Mouse (Mus musculus) heart, adult 2 months (tissue): ENCODE measurements around the gene Gm20517. TPM values are rescaled to one million over a fixed set of nuclear protein-coding genes. Genes with fewer than 3 reads are reported as not detected.

Experiments used
- DNase-seq, 2 experiments: peaks; one replicate each; pipeline ENCODE4 v3.0.0; 2021
- H3K27ac ChIP-seq: fragments of 200-600 bp; 2 replicates; pipeline ENCODE4 v1.8.1; 2022
- H3K27me3 ChIP-seq: fragments of 200-500 bp; 2 replicates; pipeline ENCODE4 v1.6.1; 2012; ENCODE audit warnings: mild to moderate bottlenecking, low read length, inconsistent platforms, mixed read lengths; ENCODE audit not compliant: control insufficient read depth, insufficient read depth
- H3K36me3 ChIP-seq: fragments of 200-500 bp; 2 replicates; pipeline ENCODE4 v1.6.1; 2012; ENCODE audit warnings: low read length, inconsistent platforms; ENCODE audit not compliant: control insufficient read depth, insufficient read depth
- H3K4me1 ChIP-seq: fragments of 200-500 bp; 2 replicates; pipeline ENCODE4 v1.6.1; 2011; ENCODE audit warnings: low read length; ENCODE audit not compliant: control insufficient read depth, insufficient read depth
- H3K4me3 ChIP-seq: fragments of 200-600 bp; 2 replicates; pipeline ENCODE4 v1.8.1; 2022
- H3K79me2 ChIP-seq: fragments of 200-500 bp; replicated peaks from 2 replicates; pipeline ENCODE4 v1.6.1; 2012; ENCODE audit warnings: mild to moderate bottlenecking, inconsistent platforms, low read length, moderate library complexity, mixed read lengths; ENCODE audit not compliant: control insufficient read depth, insufficient read depth
- H3K9ac ChIP-seq: fragments of 200-500 bp; 2 replicates; pipeline ENCODE4 v1.6.1; 2012; ENCODE audit warnings: low read depth, mild to moderate bottlenecking, control low read depth, inconsistent platforms, low read length, mixed read lengths
- CTCF ChIP-seq: fragments of 200-600 bp; IDR thresholded peaks from 2 replicates; pipeline ENCODE4 v1.8.1; 2022; ENCODE audit warnings: antibody characterized with exemption, mild to moderate bottlenecking, moderate library complexity
- EP300 ChIP-seq: fragments of 200-500 bp; IDR thresholded peaks from 2 replicates; pipeline ENCODE4 v1.6.1; 2011; ENCODE audit warnings: low read depth, low read length, control low read depth; ENCODE audit not compliant: insufficient read depth
- POLR2A ChIP-seq: fragments of 200-500 bp; IDR thresholded peaks from 2 replicates; pipeline ENCODE4 v1.6.1; 2011; ENCODE audit warnings: mild to moderate bottlenecking, low read depth, low read length, control low read depth; ENCODE audit not compliant: insufficient read depth
- WGBS: fragments of 180-500 bp; shearing (Covaris S2); methylation state at CpG from one replicate; pipeline ENCODE4 v1.1.7; 2018; 5-methylcytosine and 5-hydroxymethylcytosine counted together
- intact Hi-C: fragments of 180-260 bp; cut with DNase I; formaldehyde crosslinking; loops from one replicate; pipeline ENCODE4 v1.15.1; 2025
- polyA plus RNA-seq: library from polyadenylated mRNA; depleted of rRNA; stranded (reverse); fragments of >200 nt; gene quantifications from 2 replicates; pipeline ENCODE4 v1.2.3, GENCODE M21; 2012
- total RNA-seq, 2 experiments: library from RNA; stranded (reverse); gene quantifications; 2 replicates each; pipeline ENCODE4 v1.2.3; 2021

The Gm20517 gene
- total and polyA plus RNA-seq, 3 experiments = 0.27 to 2.8 (median 2.8) TPM

GRCm38 (mm10) chr17:47703556-47703955 is 92.2 kb downstream of the Gm20517 start:
- H3K79me2 ChIP-seq = no peaks in the 10 kb centered on the region
- H3K27me3 ChIP-seq = no peaks in the 10 kb centered on the region
- H3K27ac ChIP-seq = no peak overlapping the region
- H3K36me3 ChIP-seq = no peaks in the 10 kb centered on the region
- H3K4me1 ChIP-seq = no peaks in the 10 kb centered on the region
- 68% methylated on average over 20 of the region's 20 CpGs for WGBS
- H3K4me3 ChIP-seq = no peak overlapping the region
- intact Hi-C loops = no loop called here
- no peak for DNase-seq
- H3K9ac ChIP-seq = no peak overlapping the region
- TF ChIP-seq CTCF (no peak), POLR2A (no peak), EP300 (no peak)

- TF ChIP-seq CTCF (peak; percentile 41), EP300 (no peak)
- Histone ChIP-seq H3K9ac (no peak overlapping the region), H3K27me3 (no peaks in the 10 kb centered on the region), H3K4me1 (no peaks in the 10 kb centered on the region), H3K36me3 (no peaks in the 10 kb centered on the region), H3K79me2 (no peaks in the 10 kb centered on the region), H3K4me3 (no peak overlapping the region), H3K27ac (no peak overlapping the region)
- intact Hi-C loops = no loop called here
- no peak for DNase-seq
- WGBS = 79% methylated on average over 4 of the region's 4 CpGs
Measured at GRCm38 (mm10) chr17:47704692-47705091, 93.3 kb downstream of the Gm20517 start.

DNA sequence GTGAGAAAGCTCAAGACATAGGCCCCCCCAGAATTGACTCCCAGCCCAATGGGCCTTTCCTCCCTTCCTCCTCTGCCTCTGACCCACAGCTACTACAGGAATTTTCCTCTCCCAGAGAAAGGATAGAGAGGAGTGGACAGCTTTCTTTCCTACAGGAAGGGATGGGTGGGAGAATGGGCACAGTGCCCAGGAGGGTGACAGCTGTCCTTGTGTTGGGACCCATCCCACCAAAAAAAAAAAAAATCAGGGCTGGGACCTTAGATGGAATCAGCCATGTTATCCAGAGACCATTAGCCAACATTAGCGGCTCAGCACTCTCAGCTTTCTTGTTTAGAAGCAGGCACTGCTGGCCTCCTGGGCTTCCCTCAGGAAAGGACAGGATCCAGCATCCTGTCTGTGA is 94.8 kb downstream of the Gm20517 start:
- Histone ChIP-seq H3K27ac (no peak overlapping the region), H3K36me3 (no peaks in the 10 kb centered on the region), H3K79me2 (no peaks in the 10 kb centered on the region), H3K9ac (no peak overlapping the region), H3K4me3 (no peak overlapping the region), H3K4me1 (no peaks in the 10 kb centered on the region), H3K27me3 (no peaks in the 10 kb centered on the region)
- DNase-seq = no peak
- WGBS = 32% methylated on average over 1 of the region's 1 CpGs
- TF ChIP-seq CTCF (no peak), EP300 (no peak), POLR2A (no peak)
- intact Hi-C loops = no loop called here

- H3K27ac ChIP-seq = no peak overlapping the region
- TF ChIP-seq POLR2A = no peak
- TF ChIP-seq EP300 = no peak
- TF ChIP-seq CTCF = no peak
- no peak for DNase-seq
- no peaks in the 10 kb centered on the region for H3K79me2 ChIP-seq
- H3K9ac ChIP-seq = no peak overlapping the region
- intact Hi-C loops = no loop called here
- H3K4me1 ChIP-seq = no peaks in the 10 kb centered on the region
- H3K36me3 ChIP-seq = no peaks in the 10 kb centered on the region
- WGBS = 80% methylated on average over 3 of the region's 3 CpGs
- no peak overlapping the region for H3K4me3 ChIP-seq
- H3K27me3 ChIP-seq = no peaks in the 10 kb centered on the region
Measured at GRCm38 (mm10) chr17:47707961-47708360, 96.6 kb downstream of the Gm20517 start.

DNA sequence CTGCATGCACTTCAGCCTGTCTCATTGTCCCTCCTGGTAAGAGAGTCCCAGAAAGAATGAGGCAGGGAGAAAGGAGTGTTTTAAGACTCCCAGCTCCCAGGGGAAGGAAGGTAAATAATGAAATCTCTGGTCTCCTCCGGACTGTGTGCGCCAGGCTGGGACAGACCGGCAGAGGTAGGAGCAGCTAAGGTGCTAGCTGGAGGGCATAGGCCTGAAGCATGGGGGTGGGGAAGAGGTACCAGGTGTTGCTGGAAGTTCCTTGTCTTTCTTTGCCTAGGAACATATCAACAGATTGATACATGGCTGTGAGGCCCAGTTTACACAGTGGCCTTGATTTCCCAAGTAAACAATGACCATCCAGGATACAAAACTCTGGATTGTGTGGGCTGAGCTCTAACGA is 97.6 kb downstream of the Gm20517 start:
- H3K4me3 ChIP-seq = no peak overlapping the region
- WGBS = 51% methylated on average over 4 of the region's 4 CpGs
- no peaks in the 10 kb centered on the region for H3K79me2 ChIP-seq
- no peak for DNase-seq
- no peak overlapping the region for H3K27ac ChIP-seq
- no peaks in the 10 kb centered on the region for H3K27me3 ChIP-seq
- H3K4me1 ChIP-seq = no peaks in the 10 kb centered on the region
- no peaks in the 10 kb centered on the region for H3K36me3 ChIP-seq
- H3K9ac ChIP-seq = no peak overlapping the region
- intact Hi-C loops = no loop called here
- no peak for TF ChIP-seq EP300
- no peak for TF ChIP-seq CTCF
- TF ChIP-seq POLR2A = no peak

DNA sequence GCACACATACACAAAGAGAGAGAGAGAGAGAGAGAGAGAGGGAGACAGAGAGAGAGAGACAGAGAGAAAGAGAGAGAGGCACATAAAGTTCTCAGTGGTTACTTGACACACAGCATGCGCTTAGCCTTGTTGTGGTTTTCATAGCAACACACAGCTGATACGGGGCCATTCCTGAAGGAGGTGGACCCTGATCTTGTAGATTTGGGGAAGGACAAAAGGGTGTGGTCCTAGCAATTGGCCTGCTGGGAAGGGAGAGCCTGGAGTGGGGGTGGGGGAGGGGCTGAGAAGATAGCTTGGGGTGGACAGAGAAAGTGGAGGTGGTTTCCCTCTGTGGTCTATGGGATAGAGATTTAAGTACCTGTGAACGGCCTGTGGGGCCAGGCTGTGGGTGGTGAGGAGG is 98.6 kb downstream of the Gm20517 start:
- H3K27me3 ChIP-seq = no peaks in the 10 kb centered on the region
- no peak overlapping the region for H3K27ac ChIP-seq
- no peaks in the 10 kb centered on the region for H3K4me1 ChIP-seq
- H3K79me2 ChIP-seq = no peaks in the 10 kb centered on the region
- no peak for TF ChIP-seq CTCF
- no peak for TF ChIP-seq EP300
- TF ChIP-seq POLR2A = no peak
- DNase-seq = no peak
- WGBS = 74% methylated on average over 3 of the region's 3 CpGs
- H3K4me3 ChIP-seq = no peak overlapping the region
- no peaks in the 10 kb centered on the region for H3K36me3 ChIP-seq
- no peak overlapping the region for H3K9ac ChIP-seq
- intact Hi-C loops = no loop called here

DNA sequence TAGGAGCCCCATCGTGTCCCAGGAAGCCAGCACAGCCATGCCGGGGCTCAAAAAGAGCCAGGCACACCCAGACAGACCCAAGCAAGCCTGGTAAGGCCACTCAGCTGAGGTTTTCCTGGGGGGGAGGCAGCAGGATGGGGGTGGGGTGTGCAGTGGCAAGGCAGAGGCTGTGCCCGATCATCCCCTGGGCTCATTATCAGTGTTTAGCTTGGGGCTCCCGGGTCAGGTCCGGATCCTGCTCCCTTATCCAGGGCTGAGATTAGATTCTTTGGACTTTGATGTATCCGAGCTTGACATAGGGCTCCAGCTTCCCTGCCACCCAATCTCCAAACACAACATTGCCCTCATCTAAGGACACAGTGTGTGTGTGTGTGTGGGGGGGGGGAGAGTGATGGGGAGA is 100.5 kb downstream of the Gm20517 start:
- 30% methylated on average over 6 of the region's 6 CpGs for WGBS

More for the DNA sequence above, 100.5 kb downstream of the Gm20517 start:
- intact Hi-C loops = no loop called here
- no peak overlapping the region for H3K27ac ChIP-seq
- H3K4me3 ChIP-seq = no peak overlapping the region
- H3K79me2 ChIP-seq = no peaks in the 10 kb centered on the region
- H3K9ac ChIP-seq = no peak overlapping the region
- no peaks in the 10 kb centered on the region for H3K4me1 ChIP-seq
- no peaks in the 10 kb centered on the region for H3K27me3 ChIP-seq
- no peak for DNase-seq
- H3K36me3 ChIP-seq = no peaks in the 10 kb centered on the region
- TF ChIP-seq EP300 = no peak
- no peak for TF ChIP-seq CTCF
- no peak for TF ChIP-seq POLR2A
